Mouse (Mus musculus) C2C12 (cell line): Measurements from ENCODE around the gene Sox6.

Source experiments
- CEBPB ChIP-seq: IDR thresholded peaks from one replicate; pipeline ENCODE4 v1.6.1; 2011; ENCODE audit warnings: low read depth, mild to moderate bottlenecking, control low read depth, moderate library complexity
- CTCF ChIP-seq: IDR thresholded peaks from one replicate; pipeline ENCODE4 v1.5.1; 2011; ENCODE audit not compliant: control insufficient read depth, insufficient read depth, insufficient read length

DNA sequence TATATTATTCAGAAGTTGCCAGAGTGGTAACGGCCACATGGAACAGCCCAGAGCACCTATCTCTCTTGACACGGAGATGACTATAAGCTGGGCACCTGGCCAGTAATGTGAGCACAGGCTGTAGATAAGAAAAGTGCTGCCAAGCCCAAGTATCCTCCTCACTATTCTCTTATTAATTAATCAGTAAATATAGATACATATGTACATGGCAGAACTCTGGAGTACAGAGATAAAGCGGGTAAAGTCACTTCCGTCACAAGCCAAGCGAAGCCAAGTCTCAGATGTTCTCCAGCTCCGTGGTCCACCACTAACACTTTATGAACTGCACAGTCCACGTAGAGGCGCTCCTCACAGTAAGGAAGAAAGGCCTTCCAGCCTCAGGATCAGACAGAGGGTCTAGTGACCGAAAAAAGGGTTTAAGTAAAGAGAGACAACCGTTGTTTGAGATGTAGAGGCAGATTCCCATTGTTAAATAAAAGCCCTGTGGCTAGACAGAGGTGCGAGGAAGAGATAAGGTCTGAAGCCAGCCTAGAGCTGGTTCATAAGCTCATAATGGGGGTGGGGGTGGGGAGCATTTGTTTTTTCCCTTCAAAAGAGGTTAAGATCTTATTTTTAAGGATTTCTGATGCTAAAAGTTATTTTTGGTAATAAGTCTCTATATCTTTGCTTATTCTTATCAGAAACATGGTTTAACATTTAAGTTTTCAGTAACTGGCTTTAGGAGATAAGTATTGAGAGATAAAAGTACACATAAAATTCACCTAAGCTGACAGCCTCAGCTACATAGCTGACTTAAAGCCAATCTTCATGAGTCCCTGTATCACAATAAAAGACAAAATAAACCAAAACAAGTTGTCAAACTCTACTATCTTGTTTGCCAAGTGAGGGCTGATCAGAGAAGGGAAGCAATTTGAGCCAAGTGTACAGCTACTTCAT lies 207.4 kb downstream of the Sox6 start:
- TF ChIP-seq CTCF (no peak), CEBPB (no peak)
